Mouse (Mus musculus) T-helper 1 cell (primary cell): Measurements from ENCODE around the gene Olfr1087.
"Not testable (repeated sequence)": the region's sequence is repeated elsewhere in the genome, so short reads cannot be mapped to it uniquely, and the experiment has no call there.

ENCODE experiments used
- in situ Hi-C: fragments of 300-600 bp; cut with MboI, MseI; formaldehyde crosslinking; loops from one replicate; pipeline ENCODE4 v1.15.1; 2025; ENCODE audit warnings: high pct_unique_total_duplicates

The Olfr1087 gene

GRCm38 (mm10) chr2:86698295-86698694 is at the start of gene Olfr1087:
Gene Olfr1087 (minus strand): TSS chr2:86698395.
- in situ Hi-C loops = no loop called here

- in situ Hi-C loops = loop anchor here (25.0 kb wide), 1 partner anchor 1746 kb away; the partner anchor contains the start of genes Prg2 and Prg3
Measured at GRCm38 (mm10) chr2:86733601-86734000, 35.4 kb upstream of the Olfr1087 start, which contains the start of gene Olfr1089. Gene Olfr1089 (minus strand): TSS chr2:86733701.

- in situ Hi-C loops = no loop called here
Measured at GRCm38 (mm10) chr2:86679992-86680391, 18.2 kb downstream of the Olfr1087 start, which contains the start of gene Olfr1086. Gene Olfr1086 (minus strand): TSS chr2:86680092.

- in situ Hi-C loops = no loop called here
Measured at GRCm38 (mm10) chr2:86661919-86662318, 36.3 kb downstream of the Olfr1087 start, which contains the start of gene Olfr1085. Gene Olfr1085 (minus strand): TSS chr2:86662019.

GRCm38 (mm10) chr2:86639625-86640024 is 58.6 kb downstream of the Olfr1087 start, which contains the start of gene Olfr1084:
Gene Olfr1084 (minus strand): TSS chr2:86639725.
- in situ Hi-C loops = not testable (repeated sequence)
